Mouse (Mus musculus) retina, adult 2 months (tissue): Measurements from ENCODE around the gene Atl1.

Source experiments
- DNase-seq: peaks from one replicate; pipeline ENCODE4 v3.0.0-alpha.2; 2012; ENCODE audit warnings: low read depth, low spot score

Atl1 gene

GRCm38 (mm10) chr12:69941655-69942329, 49.4 kb downstream of the Atl1 start:
- DNase-seq, result no peak

- no peak for DNase-seq
Measured at GRCm38 (mm10) chr12:69945861-69946260, 53.4 kb downstream of the Atl1 start.

- no peak for DNase-seq
Measured at GRCm38 (mm10) chr12:69947502-69947901, 55.1 kb downstream of the Atl1 start.

- no peak for DNase-seq
Measured at GRCm38 (mm10) chr12:69957378-69957777, 65.0 kb downstream of the Atl1 start.

GRCm38 (mm10) chr12:69962468-69962867, 70.1 kb downstream of the Atl1 start:
- no peak for DNase-seq

GRCm38 (mm10) chr12:69963141-69963540, 70.7 kb downstream of the Atl1 start:
- no peak for DNase-seq

GRCm38 (mm10) chr12:69965644-69966043, 73.2 kb downstream of the Atl1 start:
- no peak for DNase-seq

GRCm38 (mm10) chr12:69966071-69966470, 73.7 kb downstream of the Atl1 start:
- DNase-seq, result no peak

GRCm38 (mm10) chr12:69967112-69967511, 74.7 kb downstream of the Atl1 start:
- no peak for DNase-seq

GRCm38 (mm10) chr12:69968154-69968553, 75.7 kb downstream of the Atl1 start:
- no peak for DNase-seq

- peak; percentile 46 for DNase-seq
Measured at GRCm38 (mm10) chr12:69973666-69974065, 81.3 kb downstream of the Atl1 start.

- no peak for DNase-seq
Measured at GRCm38 (mm10) chr12:69976688-69977087, 84.3 kb downstream of the Atl1 start.

GRCm38 (mm10) chr12:69977376-69977998, 85.1 kb downstream of the Atl1 start:
- DNase-seq, result no peak

GRCm38 (mm10) chr12:69982874-69983273, 90.5 kb downstream of the Atl1 start:
- DNase-seq, result no peak

GRCm38 (mm10) chr12:69985546-69985945, 93.1 kb downstream of the Atl1 start:
- DNase-seq, result no peak

- DNase-seq, result no peak
Measured at GRCm38 (mm10) chr12:69986241-69986762, 93.9 kb downstream of the Atl1 start.

- peak; percentile 77 for DNase-seq
Measured at GRCm38 (mm10) chr12:69986786-69987497, 94.5 kb downstream of the Atl1 start, which contains the start of gene Sav1. Gene Sav1, minus strand, starts transcription at chr12:69987002.

- DNase-seq, result no peak
Measured at GRCm38 (mm10) chr12:69995382-69995781, 103.0 kb downstream of the Atl1 start.

- DNase-seq, result no peak
Measured at GRCm38 (mm10) chr12:69998186-69998983, 106.0 kb downstream of the Atl1 start.

GRCm38 (mm10) chr12:70005103-70005502, 112.7 kb downstream of the Atl1 start:
- no peak for DNase-seq

- no peak for DNase-seq
Measured at GRCm38 (mm10) chr12:70010356-70010755, 117.9 kb downstream of the Atl1 start.

GRCm38 (mm10) chr12:70011681-70012080, 119.3 kb downstream of the Atl1 start:
- no peak for DNase-seq
